Mouse (Mus musculus) adrenal gland, postnatal 4 days (tissue): ENCODE measurements around the gene Tgm2. TPM values are rescaled to one million over a fixed set of nuclear protein-coding genes. Genes with fewer than 3 reads are reported as not detected.

Experiments used
- DNase-seq, 2 experiments: peaks; one replicate each; pipeline ENCODE4 v3.0.0; 2021 to 2022; ENCODE audit warnings: low spot score in 2 of 2, mixed read lengths in 2 of 2
- total RNA-seq, 2 experiments: library from RNA; stranded (reverse); gene quantifications; 2 replicates each; pipeline ENCODE4 v1.2.3; 2021

Tgm2 gene
- total RNA-seq, 2 experiments from 2014 or later, result 58.1 to 65.3 TPM

GRCm38 (mm10) chr2:158071633-158071995, 74.6 kb downstream of the Tgm2 start:
- DNase-seq, result no peak

GRCm38 (mm10) chr2:158070885-158071632, 75.2 kb downstream of the Tgm2 start:
- DNase-seq, result no peak

GRCm38 (mm10) chr2:158068444-158068971, 77.7 kb downstream of the Tgm2 start:
- DNase-seq, result no peak

- no peak for DNase-seq
These were observed 78.9 kb downstream of the Tgm2 start for GRCm38 (mm10) chr2:158067260-158067824.

GRCm38 (mm10) chr2:158066456-158066855, 79.8 kb downstream of the Tgm2 start:
- no peak for DNase-seq

Other genes with a start within 250 kb of the Tgm2 start
- gene Vstm2l, start 231.8 kb downstream of the Tgm2 start, total RNA-seq, result 10 to 100 TPM; 17.6 to 24.9 TPM
- gene Tti1, start 118.0 kb downstream of the Tgm2 start, total RNA-seq, result 10 to 100 TPM; 26.9 to 27.7 TPM
- gene Rprd1b, start 117.9 kb downstream of the Tgm2 start, total RNA-seq, result 10 to 100 TPM; 40.2 to 45.1 TPM
- 1 to 10 TPM; 5.1 to 6.1 TPM for gene D630003M21Rik, start 82.8 kb upstream of the Tgm2 start, total RNA-seq
- not detected for gene Bpi, start 111.7 kb upstream of the Tgm2 start, total RNA-seq
- gene Lbp, start 160.1 kb upstream of the Tgm2 start, total RNA-seq, result 10 to 100 TPM; 23.0 to 36.4 TPM
- gene Snhg11, start 229.2 kb upstream of the Tgm2 start, total RNA-seq, result 10 to 100 TPM in 1 of 2 experiments, 1 to 10 TPM in 1; 8.4 to 14.9 TPM